Mouse (Mus musculus) CD8-positive naive resting alpha-beta T cell, adult 2 months (primary cell): Measurements from ENCODE around the gene H2-Q1.
A peak's percentile ranks its signal among the peaks of the same experiment; 100 is the strongest.
"Not testable (repeated sequence)": the region's sequence is repeated elsewhere in the genome, so short reads cannot be mapped to it uniquely, and the experiment has no call there.

Experiments
- DNase-seq, 2 experiments: peaks; one replicate each; pipeline ENCODE4 v3.0.0; 2022; ENCODE audit warnings: low read depth in 2 of 2, low spot score in 2 of 2

H2-Q1 gene

DNA sequence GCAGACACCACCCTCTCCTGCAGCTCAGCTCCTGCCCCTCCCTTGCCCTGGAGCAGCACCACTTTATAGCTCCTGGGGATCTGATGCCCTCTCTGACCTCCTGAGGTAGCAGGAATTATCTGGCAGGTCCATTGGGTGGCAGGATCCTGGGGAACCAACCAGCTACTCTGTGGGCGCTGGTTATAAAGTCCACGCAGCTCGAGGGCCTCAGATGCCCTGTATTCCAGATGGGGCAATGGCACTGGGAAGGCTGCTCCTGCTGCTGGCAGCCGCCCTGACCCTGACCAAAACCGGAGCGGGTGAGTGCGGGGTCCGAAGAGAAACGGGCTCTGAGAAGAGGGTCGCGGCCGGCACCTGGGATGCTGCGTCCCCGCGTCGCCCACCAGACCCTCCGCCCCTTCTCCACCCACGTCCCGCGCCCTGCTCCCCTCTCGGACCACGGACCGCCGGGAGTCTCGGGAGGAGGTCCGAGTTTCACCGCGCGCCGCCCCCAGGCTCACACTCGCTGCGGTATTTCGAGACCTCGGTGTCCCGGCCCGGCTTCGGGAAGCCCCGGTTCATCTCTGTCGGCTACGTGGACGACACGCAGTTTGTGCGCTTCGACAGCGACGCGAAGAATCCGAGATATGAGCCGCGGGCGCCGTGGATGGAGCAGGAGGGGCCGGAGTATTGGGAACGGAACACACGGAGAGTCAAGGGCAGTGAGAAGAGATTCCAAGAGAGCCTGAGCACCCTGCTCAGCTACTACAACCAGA is at the start of gene H2-Q1:
Gene H2-Q1, plus strand, starts transcription at position 79 of the 755 bp plus-strand sequence.
- no peak for DNase-seq

DNA sequence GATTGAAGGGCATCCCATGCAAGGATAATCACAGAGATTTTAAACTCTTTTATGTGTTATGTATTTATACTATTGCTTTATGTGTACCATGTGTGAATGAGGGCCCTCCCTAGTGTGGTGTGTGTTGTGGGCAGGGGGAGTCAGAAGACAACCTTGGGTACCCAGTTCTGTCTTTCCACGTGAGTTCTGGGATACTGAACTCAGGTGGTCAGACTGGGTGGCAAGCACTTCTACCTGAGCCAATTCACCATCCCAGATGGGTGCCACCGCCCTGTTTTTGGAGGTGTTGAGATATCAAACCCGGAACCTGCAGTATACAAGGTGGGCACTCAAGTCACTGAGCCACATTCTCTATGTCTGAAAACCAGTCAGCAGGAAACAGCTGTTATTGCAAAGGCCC is 48.0 kb upstream of the H2-Q1 start:
- no peak for DNase-seq

DNA sequence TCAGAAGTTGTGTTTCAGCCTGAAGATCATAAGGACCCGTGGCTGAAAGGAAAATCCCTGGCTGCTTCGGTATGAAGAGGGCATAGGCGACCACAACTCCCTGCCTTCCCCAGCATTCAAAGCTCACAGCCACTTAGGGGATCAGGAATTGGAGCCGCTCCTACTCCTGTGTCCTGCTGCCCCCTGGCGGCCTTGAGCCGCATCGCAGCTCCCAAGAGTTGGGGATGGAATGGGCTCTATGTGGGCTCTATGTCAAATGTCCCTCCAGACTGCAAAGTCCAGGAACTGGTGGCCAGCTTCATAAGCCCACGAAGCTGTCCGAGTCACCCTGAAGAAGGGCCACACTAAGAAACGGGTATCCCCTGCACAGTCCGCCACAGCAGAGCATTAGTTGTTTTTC is 45.4 kb upstream of the H2-Q1 start:
- DNase-seq = peak; percentile 84 to 87

DNA sequence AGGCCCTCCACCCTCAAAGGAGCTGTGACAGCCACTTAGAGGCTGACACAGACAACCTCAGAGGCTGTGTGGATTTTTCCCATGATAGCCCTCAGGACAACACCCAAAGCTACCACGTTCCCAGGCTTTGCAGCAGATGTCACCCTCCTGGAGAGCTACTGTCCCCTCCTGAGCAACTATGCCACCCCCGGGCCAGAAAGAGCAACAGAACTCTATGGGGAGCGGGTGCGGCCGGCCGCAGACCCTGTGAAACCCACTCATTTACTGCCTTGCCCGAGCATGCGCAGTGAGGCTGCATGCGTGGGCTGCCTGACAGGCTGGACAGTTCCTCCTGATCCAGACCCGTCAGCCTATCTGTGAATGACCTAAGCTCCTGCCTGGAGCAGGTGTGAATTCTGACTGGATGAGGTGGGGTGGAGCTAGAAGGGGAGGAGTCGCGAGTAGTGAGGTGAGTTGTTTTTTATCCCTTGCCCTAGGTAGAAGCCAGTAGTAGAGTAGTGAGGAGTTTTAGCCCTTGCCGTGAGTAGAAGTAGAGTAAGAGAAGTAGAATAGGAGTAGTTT is 43.8 kb upstream of the H2-Q1 start:
- DNase-seq = no peak

DNA sequence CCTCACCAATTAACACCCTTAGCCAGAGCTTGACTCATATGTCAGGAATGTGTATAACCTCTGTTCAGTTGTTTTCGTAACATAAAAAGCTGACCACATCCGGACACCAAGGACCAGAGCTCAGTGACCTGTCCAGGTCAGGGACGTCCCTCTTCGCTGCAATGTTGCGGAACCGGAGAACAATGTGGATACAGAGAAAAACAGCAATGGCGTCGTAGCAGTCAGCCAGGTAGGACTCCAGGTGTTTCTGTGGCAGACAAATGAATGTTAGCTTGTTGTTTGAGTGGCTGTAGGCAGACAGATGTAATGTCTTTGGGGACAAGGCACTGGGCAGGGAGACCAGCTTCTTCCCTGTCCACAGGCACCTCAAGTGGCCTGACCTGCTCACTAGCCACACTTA is 42.2 kb upstream of the H2-Q1 start:
- no peak for DNase-seq

DNA sequence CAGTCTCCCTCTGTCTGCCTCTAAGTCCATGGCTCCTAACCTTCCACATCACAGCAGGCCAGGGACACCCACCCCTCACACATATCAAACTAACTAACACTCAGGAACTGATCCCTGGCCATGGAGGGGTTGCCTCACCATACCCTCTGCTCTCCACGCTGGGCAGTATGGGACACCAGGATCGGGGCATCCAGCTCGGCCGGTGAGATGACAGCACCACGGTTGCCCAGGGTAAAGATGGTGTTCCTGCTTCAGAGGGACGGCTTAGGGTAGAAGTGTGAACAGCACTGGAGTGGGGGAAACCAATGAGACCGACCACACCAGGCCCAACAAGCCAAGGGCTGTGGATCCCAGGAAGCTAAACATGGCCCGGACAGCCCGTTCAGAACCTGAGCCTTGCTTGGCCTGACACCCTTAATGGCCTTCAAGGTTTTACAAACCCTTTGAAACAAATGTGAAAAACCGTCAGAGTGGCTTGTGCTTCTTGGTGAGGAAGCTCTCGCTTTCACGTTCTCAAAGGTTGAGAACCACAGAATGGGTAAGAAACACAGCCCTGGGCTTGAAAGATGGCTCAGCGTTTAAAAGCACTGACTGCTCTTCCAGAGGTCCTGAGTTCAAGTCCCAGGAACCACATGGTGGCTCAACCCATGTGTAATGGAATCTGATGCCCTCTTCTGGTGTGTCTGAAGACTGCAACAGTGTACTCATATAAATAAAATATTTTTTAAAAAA is 41.1 kb upstream of the H2-Q1 start:
- DNase-seq = no peak

GRCm38 (mm10) chr17:35280276-35280675 is 39.9 kb upstream of the H2-Q1 start:
- DNase-seq = no peak

DNA sequence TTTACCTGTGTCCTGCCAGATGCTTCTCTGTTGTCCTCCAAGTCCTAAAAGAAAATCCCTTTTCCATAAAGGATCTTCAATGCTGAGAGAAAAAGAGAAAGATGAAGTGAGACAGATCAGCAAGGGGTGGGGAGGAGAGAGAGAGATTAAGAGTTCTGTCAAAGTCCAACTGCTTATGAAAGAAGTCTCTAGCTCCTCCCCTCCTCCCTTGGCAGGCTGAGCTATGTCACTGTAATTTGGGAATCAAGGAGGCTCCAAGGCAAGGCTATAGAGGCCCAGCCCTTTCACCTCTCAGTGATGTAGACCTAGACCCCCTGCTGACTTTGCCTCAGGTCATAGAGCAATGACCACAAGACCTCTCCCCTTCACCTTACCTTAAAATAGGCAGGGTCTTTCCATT is 34.8 kb upstream of the H2-Q1 start:
- DNase-seq = no peak

GRCm38 (mm10) chr17:35295796-35296195 is 24.4 kb upstream of the H2-Q1 start:
- DNase-seq = peak; percentile 83 to 86

- DNase-seq = peak in 1 of 2 experiments; percentile 51
These were observed 19.8 kb upstream of the H2-Q1 start for GRCm38 (mm10) chr17:35300261-35300945.

DNA sequence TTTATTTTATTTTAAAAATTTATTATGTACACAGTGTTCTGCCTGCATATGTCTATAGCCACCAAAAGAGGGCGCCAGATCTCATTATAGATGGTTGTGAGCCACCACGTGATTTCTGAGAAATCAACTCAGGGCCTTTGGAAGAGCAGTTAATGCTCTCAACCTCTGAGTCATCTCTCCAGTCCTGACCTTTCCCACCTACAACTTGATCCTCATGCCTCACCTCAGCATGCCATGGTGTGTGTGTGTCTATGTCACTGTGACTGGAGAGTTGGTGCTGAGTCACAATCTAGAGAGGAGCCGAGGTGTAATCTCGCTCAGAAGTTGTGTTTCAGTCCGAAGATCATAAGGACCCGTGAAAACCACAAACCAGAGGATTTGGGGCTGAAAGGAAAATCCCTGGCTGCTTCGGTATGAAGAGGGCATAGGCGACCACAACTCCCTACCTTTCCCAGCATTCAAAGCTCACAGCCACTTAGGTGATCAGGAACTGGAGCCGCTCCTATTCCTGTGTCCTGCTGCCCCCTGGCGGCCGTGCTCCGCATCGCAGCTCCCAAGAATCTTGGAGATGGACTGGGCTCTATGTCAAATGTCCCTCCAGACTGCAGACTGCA is 18.5 kb upstream of the H2-Q1 start:
- peak; percentile 92 to 94 for DNase-seq

DNA sequence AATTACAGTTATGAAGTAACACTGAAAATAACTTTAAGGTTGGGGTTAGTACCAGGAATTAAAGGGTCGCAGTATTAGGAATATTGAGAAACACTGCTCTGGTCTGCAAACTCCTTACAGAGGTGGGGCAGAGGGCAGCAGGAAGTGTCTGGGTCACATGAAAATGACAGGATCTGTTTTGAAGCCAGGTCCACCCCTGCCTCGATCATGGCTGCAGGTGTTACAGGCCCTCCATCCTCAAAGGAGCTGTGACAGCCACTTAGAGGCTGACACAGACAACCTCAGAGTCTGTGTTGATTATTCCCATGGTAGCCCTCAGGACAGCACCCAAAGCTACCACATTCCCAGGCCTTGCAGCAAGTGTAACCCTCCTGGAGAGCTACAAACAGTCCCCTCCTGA is 16.9 kb upstream of the H2-Q1 start:
- DNase-seq = no peak

- DNase-seq = no peak
These were observed 16.4 kb upstream of the H2-Q1 start for GRCm38 (mm10) chr17:35303756-35304350.

DNA sequence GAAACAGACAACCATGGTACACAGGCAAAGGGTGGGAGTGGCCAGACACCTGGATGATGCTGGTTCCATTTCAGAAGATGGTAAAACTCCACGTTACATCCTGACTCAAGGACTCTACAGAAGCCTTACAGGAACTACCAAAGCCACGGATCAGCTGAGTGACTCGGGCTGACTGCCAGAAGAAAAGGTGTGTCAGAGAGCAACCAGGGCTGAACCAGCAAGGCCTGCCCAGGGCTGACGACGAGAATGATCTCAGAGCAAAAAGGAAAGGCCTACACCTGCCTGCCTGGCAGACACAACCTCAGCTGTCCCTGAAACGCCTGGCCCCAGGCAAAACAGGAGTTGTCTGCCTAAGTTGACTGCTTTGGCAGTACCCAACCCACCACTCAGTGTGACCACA is 15.7 kb upstream of the H2-Q1 start:
- no peak for DNase-seq

GRCm38 (mm10) chr17:35304921-35305320 is 15.3 kb upstream of the H2-Q1 start:
- not testable (repeated sequence) for DNase-seq

DNA sequence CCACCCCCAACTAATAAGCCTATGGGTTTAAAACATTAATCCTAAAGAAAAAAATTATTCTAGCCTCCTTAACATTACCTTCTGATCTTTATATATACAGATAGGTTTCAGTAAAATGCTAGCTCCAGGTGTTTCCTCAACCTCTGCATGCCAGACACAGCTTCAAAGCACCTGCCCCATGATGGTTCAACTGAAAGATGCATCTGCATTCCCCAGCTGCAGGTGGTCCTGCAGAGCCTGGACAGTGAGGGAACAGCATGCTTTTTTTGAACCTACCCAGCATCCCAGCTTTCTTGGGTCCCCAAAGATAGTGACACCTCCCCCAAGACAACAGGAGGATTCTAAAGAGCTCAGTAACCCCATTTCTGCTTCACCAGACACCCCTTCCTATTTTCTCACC is 1.5 kb upstream of the H2-Q1 start:
- DNase-seq = no peak

GRCm38 (mm10) chr17:35325124-35325523 is 4.9 kb downstream of the H2-Q1 start:
- not testable (repeated sequence) for DNase-seq

- DNase-seq = not testable (repeated sequence)
These were observed 5.8 kb downstream of the H2-Q1 start for GRCm38 (mm10) chr17:35326000-35326399.

DNA sequence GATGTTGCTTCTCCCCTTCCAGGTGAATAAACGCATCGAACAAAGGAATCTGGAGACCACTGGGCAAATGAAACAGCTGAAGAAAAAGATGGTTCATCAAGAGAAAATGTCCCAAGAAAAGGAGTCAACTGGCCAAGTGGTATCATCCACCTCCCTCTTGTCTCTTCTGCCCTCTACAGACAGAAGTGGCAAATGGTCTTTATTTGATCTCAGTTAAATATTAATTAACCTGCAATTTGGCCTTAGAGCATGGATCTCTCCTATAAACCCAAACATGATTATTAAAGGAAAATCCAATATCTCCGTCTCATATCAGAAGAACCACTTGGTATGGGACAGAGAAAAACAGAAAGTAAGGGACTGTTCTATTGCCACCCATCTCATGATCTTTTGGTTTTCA is 9.5 kb downstream of the H2-Q1 start:
- DNase-seq = not testable (repeated sequence)

DNA sequence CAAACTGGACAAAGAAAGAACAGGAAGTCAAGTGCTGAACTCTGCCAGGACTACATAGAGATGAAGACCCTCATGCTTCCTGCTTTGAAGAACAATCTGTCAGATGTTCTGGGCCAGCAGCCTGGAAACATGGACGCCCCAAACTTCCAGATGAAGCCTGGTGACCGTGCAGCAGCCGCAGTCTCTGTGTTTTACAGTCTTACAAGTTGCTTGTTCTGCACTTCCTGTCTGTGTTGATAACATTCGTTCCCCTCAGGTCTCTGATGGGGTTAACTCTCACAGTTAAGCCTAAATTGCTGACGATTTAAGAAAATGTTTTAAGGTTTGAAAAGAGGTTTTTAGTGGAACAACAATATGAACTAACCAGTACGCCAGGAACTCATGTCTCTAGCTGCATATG is 11.3 kb downstream of the H2-Q1 start:
- not testable (repeated sequence) for DNase-seq
